Mouse (Mus musculus) kidney, adult 2 months (tissue): ENCODE measurements around the gene Pygm.

Experiments
- CTCF ChIP-seq: fragments of 200-500 bp; conservative IDR thresholded peaks from 2 replicates; pipeline ENCODE4 v1.5.1; 2011; ENCODE audit warnings: low read depth, mild to moderate bottlenecking, control low read depth, low read length, moderate library complexity, mixed read lengths; ENCODE audit not compliant: insufficient read depth, insufficient read length
- POLR2A ChIP-seq: fragments of 200-500 bp; IDR thresholded peaks from one replicate; pipeline ENCODE4 v1.6.1; 2011; ENCODE audit warnings: low read depth, low read length, control low read depth

DNA sequence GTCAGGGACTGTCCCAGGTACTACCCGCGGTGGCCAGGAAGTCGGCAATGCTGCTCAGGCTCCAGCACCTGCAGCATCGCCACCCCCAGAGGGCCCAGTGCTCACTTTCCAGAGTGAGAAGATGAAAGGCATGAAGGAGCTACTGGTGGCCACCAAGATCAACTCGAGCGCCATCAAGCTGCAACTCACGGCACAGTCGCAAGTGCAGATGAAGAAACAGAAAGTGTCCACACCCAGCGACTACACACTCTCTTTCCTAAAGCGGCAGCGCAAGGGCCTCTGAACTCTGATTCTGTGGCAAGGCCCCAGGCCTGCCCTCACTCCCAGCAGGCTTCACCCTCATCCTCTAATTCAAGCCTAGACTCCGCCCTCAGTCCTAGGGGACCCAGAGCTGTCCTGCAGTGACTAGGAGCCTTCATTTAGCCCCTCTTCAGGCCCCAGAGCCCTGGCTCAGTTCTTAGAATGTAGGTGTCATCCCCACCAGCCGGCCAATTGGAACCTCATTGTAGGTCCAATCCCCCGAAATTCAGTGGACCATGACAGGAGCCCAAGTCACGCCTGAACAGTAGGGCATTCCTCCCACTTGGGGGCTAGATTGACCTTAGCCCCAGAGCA lies 44.2 kb upstream of the Pygm start:
- peak; percentile 50 for TF ChIP-seq CTCF
- TF ChIP-seq POLR2A, result no peak
